Mouse (Mus musculus) forebrain, embryonic 13.5 days (tissue): Measurements from ENCODE around the gene Speg. TPM values are rescaled to one million over a fixed set of nuclear protein-coding genes. Genes with fewer than 3 reads are reported as not detected.
A peak's percentile ranks its signal among the peaks of the same experiment; 100 is the strongest.

Experiments used
- ATAC-seq: fragments of 200-750 bp; cut with Nextera tagmentation; 2 replicates; pipeline ENCODE4 v1.8.0; 2017
- H3K27ac ChIP-seq: fragments of 300-500 bp; sonication (generic); 2 replicates; pipeline ENCODE4 v1.5.1; 2015; ENCODE audit warnings: inconsistent platforms, mild to moderate bottlenecking, moderate library complexity
- H3K27me3 ChIP-seq: fragments of 300-500 bp; sonication (generic); 2 replicates; pipeline ENCODE4 v1.6.1; 2015; ENCODE audit warnings: mild to moderate bottlenecking, inconsistent platforms
- H3K36me3 ChIP-seq: fragments of 300-500 bp; sonication (generic); 2 replicates; pipeline ENCODE4 v1.6.1; 2015; ENCODE audit warnings: mild to moderate bottlenecking, inconsistent platforms; ENCODE audit not compliant: poor library complexity, severe bottlenecking
- H3K4me1 ChIP-seq: fragments of 300-500 bp; sonication (generic); 2 replicates; pipeline ENCODE4 v1.6.1; 2015; ENCODE audit warnings: inconsistent platforms
- H3K4me2 ChIP-seq: fragments of 300-500 bp; sonication (generic); 2 replicates; pipeline ENCODE4 v1.6.1; 2015; ENCODE audit warnings: inconsistent platforms, mild to moderate bottlenecking, moderate library complexity
- H3K4me3 ChIP-seq: fragments of 300-500 bp; sonication (generic); 2 replicates; pipeline ENCODE4 v1.5.1; 2015; ENCODE audit warnings: mild to moderate bottlenecking, inconsistent platforms
- H3K9ac ChIP-seq: fragments of 300-500 bp; sonication (generic); 2 replicates; pipeline ENCODE4 v1.6.1; 2015; ENCODE audit warnings: mild to moderate bottlenecking, inconsistent platforms
- H3K9me3 ChIP-seq: fragments of 300-500 bp; sonication (generic); replicated peaks from 2 replicates; pipeline ENCODE4 v1.6.1; 2016; ENCODE audit warnings: inconsistent platforms
- WGBS: fragments of 180-500 bp; shearing (Covaris S2); methylation state at CpG from one replicate; pipeline ENCODE4 v1.1.7; 2015; 5-methylcytosine and 5-hydroxymethylcytosine counted together
- polyA plus RNA-seq: library from polyadenylated mRNA; unstranded; fragments of >200 nt; fragmentation: Nextera tagmentation; extraction: Ambion mirVana; gene quantifications from 2 replicates; pipeline ENCODE4 v1.2.1, GENCODE M21; 2015

The Speg gene
- polyA plus RNA-seq, 1 experiment from 2014 or later: 7.6 TPM

GRCm38 (mm10) chr1:75369984-75370660, 5.0 kb upstream of the Speg start:
- H3K36me3 ChIP-seq: no peaks in the 10 kb centered on the region
- H3K4me1 ChIP-seq: peaks cover 16% of the 10 kb centered on the region
- H3K4me3 ChIP-seq: no peak overlapping the region
- H3K27me3 ChIP-seq: peaks cover 22% of the 10 kb centered on the region
- ATAC-seq: no peak
- WGBS: 55% methylated on average over 13 of the region's 13 CpGs
- H3K4me2 ChIP-seq: no peak overlapping the region
- no peaks in the 10 kb centered on the region for H3K9me3 ChIP-seq
- no peak overlapping the region for H3K27ac ChIP-seq
- H3K9ac ChIP-seq: no peak overlapping the region

- 60% methylated on average over 13 of the region's 13 CpGs for WGBS
- Histone ChIP-seq H3K4me2 (no peak overlapping the region), H3K27me3 (peaks cover 35% of the 10 kb centered on the region), H3K9ac (no peak overlapping the region), H3K27ac (no peak overlapping the region), H3K4me3 (no peak overlapping the region), H3K36me3 (no peaks in the 10 kb centered on the region), H3K9me3 (no peaks in the 10 kb centered on the region), H3K4me1 (peaks cover 11% of the 10 kb centered on the region)
- no peak for ATAC-seq
These were observed 3.6 kb upstream of the Speg start for GRCm38 (mm10) chr1:75371317-75372095.

GRCm38 (mm10) chr1:75372450-75372849, 2.6 kb upstream of the Speg start:
- peaks cover 43% of the 10 kb centered on the region for H3K27me3 ChIP-seq
- H3K27ac ChIP-seq: no peak overlapping the region
- H3K9me3 ChIP-seq: no peaks in the 10 kb centered on the region
- no peak overlapping the region for H3K9ac ChIP-seq
- H3K4me1 ChIP-seq: peaks cover 11% of the 10 kb centered on the region
- H3K4me3 ChIP-seq: no peak overlapping the region
- no peak for ATAC-seq
- no peak overlapping the region for H3K4me2 ChIP-seq
- no peaks in the 10 kb centered on the region for H3K36me3 ChIP-seq
- WGBS: 82% methylated on average over 3 of the region's 3 CpGs

GRCm38 (mm10) chr1:75373276-75373675, 1.8 kb upstream of the Speg start:
- Histone ChIP-seq H3K4me3 (no peak overlapping the region), H3K27ac (no peak overlapping the region), H3K27me3 (peaks cover 49% of the 10 kb centered on the region), H3K4me1 (peaks cover 11% of the 10 kb centered on the region), H3K9me3 (no peaks in the 10 kb centered on the region), H3K36me3 (no peaks in the 10 kb centered on the region), H3K9ac (no peak overlapping the region), H3K4me2 (no peak overlapping the region)
- 55% methylated on average over 3 of the region's 3 CpGs for WGBS
- ATAC-seq: no peak

- Histone ChIP-seq H3K4me3 (no peak overlapping the region), H3K4me1 (peaks cover 28% of the 10 kb centered on the region), H3K36me3 (no peaks in the 10 kb centered on the region), H3K9ac (no peak overlapping the region), H3K27me3 (peaks cover 67% of the 10 kb centered on the region), H3K27ac (no peak overlapping the region), H3K4me2 (no peak overlapping the region), H3K9me3 (no peaks in the 10 kb centered on the region)
- ATAC-seq: no peak
- WGBS: 74% methylated on average over 2 of the region's 2 CpGs
These were observed 4.1 kb downstream of the Speg start for GRCm38 (mm10) chr1:75379196-75379595.

GRCm38 (mm10) chr1:75379931-75380330, 4.8 kb downstream of the Speg start:
- 70% methylated on average over 8 of the region's 8 CpGs for WGBS

GRCm38 (mm10) chr1:75380951-75381350, 5.9 kb downstream of the Speg start:
- no peak for ATAC-seq
- H3K27me3 ChIP-seq: peaks cover 65% of the 10 kb centered on the region
- peaks cover 31% of the 10 kb centered on the region for H3K4me1 ChIP-seq
- no peaks in the 10 kb centered on the region for H3K9me3 ChIP-seq
- H3K27ac ChIP-seq: peak overlapping the region; percentile 51; the same call in 1 of the 2 replicates
- H3K4me3 ChIP-seq: no peak overlapping the region
- no peaks in the 10 kb centered on the region for H3K36me3 ChIP-seq
- peak overlapping the region; percentile 99; the same call in 1 of the 2 replicates for H3K4me2 ChIP-seq
- 33% methylated on average over 2 of the region's 2 CpGs for WGBS
- H3K9ac ChIP-seq: 0 out of 2 replicates have a peak overlapping the region, but pooled peaks have one; percentile 86

More at GRCm38 (mm10) chr1:75379931-75380330, 4.8 kb downstream of the Speg start:
- peaks cover 67% of the 10 kb centered on the region for H3K27me3 ChIP-seq
- no peak overlapping the region for H3K4me3 ChIP-seq
- H3K4me2 ChIP-seq: no peak overlapping the region
- H3K9me3 ChIP-seq: no peaks in the 10 kb centered on the region
- H3K27ac ChIP-seq: no peak overlapping the region
- ATAC-seq: no peak
- no peak overlapping the region for H3K9ac ChIP-seq
- H3K4me1 ChIP-seq: peaks cover 28% of the 10 kb centered on the region
- H3K36me3 ChIP-seq: no peaks in the 10 kb centered on the region

- peak overlapping the region; percentile 86 for H3K9ac ChIP-seq
- peak overlapping the region; percentile 99 for H3K4me2 ChIP-seq
- no peaks in the 10 kb centered on the region for H3K36me3 ChIP-seq
- peak; percentile 60 for ATAC-seq
- peak overlapping the region; percentile 31 for H3K27ac ChIP-seq
- H3K9me3 ChIP-seq: no peaks in the 10 kb centered on the region
- H3K4me3 ChIP-seq: peak overlapping the region; percentile 66
- peaks cover 65% of the 10 kb centered on the region for H3K27me3 ChIP-seq
- H3K4me1 ChIP-seq: peaks cover 37% of the 10 kb centered on the region
- WGBS: 2% methylated on average over 50 of the region's 60 CpGs
These were observed 6.6 kb downstream of the Speg start for GRCm38 (mm10) chr1:75381482-75382355.

- Histone ChIP-seq H3K27me3 (peaks cover 66% of the 10 kb centered on the region), H3K4me1 (peaks cover 40% of the 10 kb centered on the region), H3K9ac (peak overlapping the region; percentile 86), H3K4me2 (peak overlapping the region; percentile 99), H3K27ac (peak overlapping the region; percentile 31; the same call in 1 of the 2 replicates), H3K36me3 (no peaks in the 10 kb centered on the region), H3K4me3 (peak overlapping the region; percentile 66), H3K9me3 (no peaks in the 10 kb centered on the region)
- ATAC-seq: peak; percentile 19
- WGBS: 1% methylated on average over 28 of the region's 28 CpGs
These were observed 7.4 kb downstream of the Speg start for GRCm38 (mm10) chr1:75382356-75383071.

- H3K9me3 ChIP-seq: no peaks in the 10 kb centered on the region
- H3K4me2 ChIP-seq: no peak overlapping the region
- ATAC-seq: no peak
- H3K4me1 ChIP-seq: peaks cover 53% of the 10 kb centered on the region
- no peak overlapping the region for H3K27ac ChIP-seq
- no peaks in the 10 kb centered on the region for H3K36me3 ChIP-seq
- H3K27me3 ChIP-seq: peaks cover 75% of the 10 kb centered on the region
- H3K9ac ChIP-seq: no peak overlapping the region
- WGBS: 87% methylated on average over 23 of the region's 27 CpGs
- H3K4me3 ChIP-seq: no peak overlapping the region
These were observed 9.5 kb downstream of the Speg start for GRCm38 (mm10) chr1:75384470-75385141.
